Mouse (Mus musculus): ENCODE measurements around the gene Adcy3. TPM values are rescaled to one million over a fixed set of nuclear protein-coding genes. Genes with fewer than 3 reads are reported as not detected.
A peak's percentile ranks its signal among the peaks of the same experiment; 100 is the strongest.

Gene Adcy3
- 12.9 and 14.0 TPM in 2 replicates for polyA plus RNA-seq (2016; fragmentation: Nextera tagmentation; extraction: Ambion mirVana)

- Histone ChIP-seq H3K4me2 (peak within 1 kb of the TSS; percentile 90), H3K4me3 (replicated peaks) (peak within 1 kb of the TSS; percentile 74), H3K27me3 (no peaks in the 10 kb centered on the region), H3K9me3 (0 out of 2 replicates have a peak, but pooled peaks cover 7% of the 10 kb centered on the region), H3K9ac (replicated peaks) (peak within 1 kb of the TSS; percentile 86), H3K36me3 (peaks cover 13% of the 10 kb centered on the region; the same call in 1 of the 2 replicates), H3K4me1 (replicated peaks) (peaks cover 31% of the 10 kb centered on the region), H3K27ac (peak within 1 kb of the TSS; percentile 67)
- peak; percentile 66 for ATAC-seq (ENCODE audit: insufficient number of reproducible peaks, insufficient read depth, low FRiP score, low TSS enrichment, low read depth)
- WGBS: under 1% methylated on average over 71 of the region's 83 CpGs
Measured at GRCm38 (mm10) chr12:4132941-4133846, at the start of gene Adcy3. TSS of gene Adcy3 (plus strand) at chr12:4133103.

GRCm38 (mm10) chr12:4083441-4083840 lies 49.5 kb upstream of the Adcy3 start:
- ATAC-seq (ENCODE audit: insufficient number of reproducible peaks, insufficient read depth, low FRiP score, low TSS enrichment, low read depth): no peak
- no peaks in the 10 kb centered on the region for H3K27me3 ChIP-seq
- no peak overlapping the region for H3K27ac ChIP-seq
- H3K4me3 ChIP-seq (replicated peaks): peak overlapping the region; percentile 61
- peaks cover 27% of the 10 kb centered on the region for H3K36me3 ChIP-seq
- 65% methylated on average over 8 of the region's 8 CpGs for WGBS
- H3K4me2 ChIP-seq: peak overlapping the region; percentile 58
- peak overlapping the region; percentile 50; the same call in 1 of the 2 replicates for H3K9ac ChIP-seq (replicated peaks)
- no peaks in the 10 kb centered on the region for H3K9me3 ChIP-seq
- H3K4me1 ChIP-seq (replicated peaks): peaks cover 14% of the 10 kb centered on the region

- Histone ChIP-seq H3K9ac (replicated peaks) (no peak overlapping the region), H3K9me3 (no peaks in the 10 kb centered on the region), H3K36me3 (peaks cover 77% of the 10 kb centered on the region), H3K4me1 (replicated peaks) (no peaks in the 10 kb centered on the region), H3K27ac (no peak overlapping the region), H3K27me3 (no peaks in the 10 kb centered on the region), H3K4me2 (no peak overlapping the region), H3K4me3 (replicated peaks) (no peak overlapping the region)
- ATAC-seq (ENCODE audit: insufficient number of reproducible peaks, insufficient read depth, low FRiP score, low TSS enrichment, low read depth): no peak
- WGBS: 74% methylated on average over 4 of the region's 4 CpGs
Measured at GRCm38 (mm10) chr12:4107383-4107782, 25.5 kb upstream of the Adcy3 start.

- Histone ChIP-seq H3K9ac (replicated peaks) (no peak overlapping the region), H3K27me3 (no peaks in the 10 kb centered on the region), H3K27ac (no peak overlapping the region), H3K4me3 (replicated peaks) (no peak overlapping the region), H3K4me2 (no peak overlapping the region), H3K9me3 (no peaks in the 10 kb centered on the region), H3K4me1 (replicated peaks) (0 out of 2 replicates have a peak, but pooled peaks cover 3% of the 10 kb centered on the region), H3K36me3 (peaks cover 8% of the 10 kb centered on the region; the same call in 1 of the 2 replicates)
- WGBS: 81% methylated on average over 9 of the region's 9 CpGs
- ATAC-seq (ENCODE audit: insufficient number of reproducible peaks, insufficient read depth, low FRiP score, low TSS enrichment, low read depth): no peak
Measured at GRCm38 (mm10) chr12:4116132-4116531, 16.8 kb upstream of the Adcy3 start.

- ATAC-seq (ENCODE audit: insufficient number of reproducible peaks, insufficient read depth, low FRiP score, low TSS enrichment, low read depth): no peak
- no peak overlapping the region for H3K27ac ChIP-seq
- 0 out of 2 replicates have a peak, but pooled peaks cover 3% of the 10 kb centered on the region for H3K4me1 ChIP-seq (replicated peaks)
- H3K9me3 ChIP-seq: no peaks in the 10 kb centered on the region
- no peak overlapping the region for H3K9ac ChIP-seq (replicated peaks)
- WGBS: 80% methylated on average over 3 of the region's 3 CpGs
- H3K4me3 ChIP-seq (replicated peaks): no peak overlapping the region
- no peak overlapping the region for H3K4me2 ChIP-seq
- no peaks in the 10 kb centered on the region for H3K27me3 ChIP-seq
- peaks cover 8% of the 10 kb centered on the region; the same call in 1 of the 2 replicates for H3K36me3 ChIP-seq
Measured at GRCm38 (mm10) chr12:4117136-4117535, 15.8 kb upstream of the Adcy3 start.

- no peaks in the 10 kb centered on the region for H3K27me3 ChIP-seq
- no peak for ATAC-seq (ENCODE audit: insufficient number of reproducible peaks, insufficient read depth, low FRiP score, low TSS enrichment, low read depth)
- no peak overlapping the region for H3K9ac ChIP-seq (replicated peaks)
- no peaks in the 10 kb centered on the region for H3K9me3 ChIP-seq
- no peak overlapping the region for H3K27ac ChIP-seq
- H3K4me3 ChIP-seq (replicated peaks): no peak overlapping the region
- WGBS: 65% methylated on average over 4 of the region's 4 CpGs
- 0 out of 2 replicates have a peak, but pooled peaks cover 3% of the 10 kb centered on the region for H3K4me1 ChIP-seq (replicated peaks)
- no peak overlapping the region for H3K4me2 ChIP-seq
- peaks cover 4% of the 10 kb centered on the region; the same call in 1 of the 2 replicates for H3K36me3 ChIP-seq
Measured at GRCm38 (mm10) chr12:4117579-4117978, 15.3 kb upstream of the Adcy3 start.

GRCm38 (mm10) chr12:4127346-4127745 lies 5.6 kb upstream of the Adcy3 start:
- Histone ChIP-seq H3K4me1 (replicated peaks) (no peaks in the 10 kb centered on the region), H3K9me3 (0 out of 2 replicates have a peak, but pooled peaks cover 7% of the 10 kb centered on the region), H3K9ac (replicated peaks) (no peak overlapping the region), H3K4me2 (no peak overlapping the region), H3K4me3 (replicated peaks) (no peak overlapping the region), H3K27ac (no peak overlapping the region), H3K27me3 (no peaks in the 10 kb centered on the region), H3K36me3 (no peaks in the 10 kb centered on the region)
- 68% methylated on average over 7 of the region's 7 CpGs for WGBS
- ATAC-seq (ENCODE audit: insufficient number of reproducible peaks, insufficient read depth, low FRiP score, low TSS enrichment, low read depth): no peak

GRCm38 (mm10) chr12:4133847-4134212 lies 927 bp downstream of the Adcy3 start:
- H3K36me3 ChIP-seq: peaks cover 17% of the 10 kb centered on the region; the same call in 1 of the 2 replicates
- peak overlapping the region; percentile 90 for H3K4me2 ChIP-seq
- no peaks in the 10 kb centered on the region for H3K27me3 ChIP-seq
- H3K4me3 ChIP-seq (replicated peaks): peak overlapping the region; percentile 74
- H3K9me3 ChIP-seq: 0 out of 2 replicates have a peak, but pooled peaks cover 7% of the 10 kb centered on the region
- no peak overlapping the region; the same call in 1 of the 2 replicates for H3K27ac ChIP-seq
- ATAC-seq (ENCODE audit: insufficient number of reproducible peaks, insufficient read depth, low FRiP score, low TSS enrichment, low read depth): 0 out of 2 replicates have a peak, but pooled peaks have one; percentile 23
- H3K9ac ChIP-seq (replicated peaks): peak overlapping the region; percentile 86
- H3K4me1 ChIP-seq (replicated peaks): peaks cover 31% of the 10 kb centered on the region
- WGBS: 22% methylated on average over 11 of the region's 11 CpGs

- H3K4me2 ChIP-seq: no peak overlapping the region
- H3K4me3 ChIP-seq (replicated peaks): no peak overlapping the region
- H3K36me3 ChIP-seq: peaks cover 13% of the 10 kb centered on the region
- H3K9ac ChIP-seq (replicated peaks): no peak overlapping the region
- H3K27me3 ChIP-seq: no peaks in the 10 kb centered on the region
- WGBS: 89% methylated on average over 5 of the region's 5 CpGs
- 0 out of 2 replicates have a peak, but pooled peaks cover 5% of the 10 kb centered on the region for H3K4me1 ChIP-seq (replicated peaks)
- no peak for ATAC-seq (ENCODE audit: insufficient number of reproducible peaks, insufficient read depth, low FRiP score, low TSS enrichment, low read depth)
- H3K27ac ChIP-seq: no peak overlapping the region
- no peaks in the 10 kb centered on the region for H3K9me3 ChIP-seq
Measured at GRCm38 (mm10) chr12:4143179-4143578, 10.3 kb downstream of the Adcy3 start.

GRCm38 (mm10) chr12:4150936-4151335 lies 18.0 kb downstream of the Adcy3 start:
- H3K4me1 ChIP-seq (replicated peaks): no peaks in the 10 kb centered on the region
- H3K9ac ChIP-seq (replicated peaks): no peak overlapping the region
- ATAC-seq (ENCODE audit: insufficient number of reproducible peaks, insufficient read depth, low FRiP score, low TSS enrichment, low read depth): no peak

GRCm38 (mm10) chr12:4151969-4152368 lies 19.1 kb downstream of the Adcy3 start:
- H3K36me3 ChIP-seq: no peaks in the 10 kb centered on the region
- H3K27me3 ChIP-seq: no peaks in the 10 kb centered on the region
- no peaks in the 10 kb centered on the region for H3K4me1 ChIP-seq (replicated peaks)
- H3K9me3 ChIP-seq: no peaks in the 10 kb centered on the region
- no peak for ATAC-seq (ENCODE audit: insufficient number of reproducible peaks, insufficient read depth, low FRiP score, low TSS enrichment, low read depth)
- H3K4me2 ChIP-seq: no peak overlapping the region
- no peak overlapping the region for H3K4me3 ChIP-seq (replicated peaks)
- 91% methylated on average over 3 of the region's 3 CpGs for WGBS
- H3K9ac ChIP-seq (replicated peaks): no peak overlapping the region
- H3K27ac ChIP-seq: no peak overlapping the region

More at GRCm38 (mm10) chr12:4150936-4151335, 18.0 kb downstream of the Adcy3 start:
- Histone ChIP-seq H3K4me3 (replicated peaks) (no peak overlapping the region), H3K36me3 (no peaks in the 10 kb centered on the region; the same call in 1 of the 2 replicates), H3K27ac (no peak overlapping the region), H3K4me2 (no peak overlapping the region), H3K9me3 (no peaks in the 10 kb centered on the region), H3K27me3 (no peaks in the 10 kb centered on the region)
- 89% methylated on average over 2 of the region's 2 CpGs for WGBS
